Mouse (Mus musculus): ENCODE measurements at regions not wholly inside any gene's neighbourhood (a gene's known extent, or its start where the extent isn't known, plus 50 kb on each side); places are given as distances from the start of the nearest gene placed in this dataset.
A peak's percentile ranks its signal among the peaks of the same experiment; 100 is the strongest.

GRCm38 (mm10) chr7:106350156-106350788 is 135.1 kb upstream of the Gvin1 start:
- peak; percentile 8 for DNase-seq (ENCODE audit: low read depth, low spot score)

Data from telencephalon, adult 2 months (tissue).